Mouse (Mus musculus) hematopoietic stem cell, adult 5-6 weeks (primary cell): Measurements from ENCODE around the gene Phc1. TPM values are rescaled to one million over a fixed set of nuclear protein-coding genes. Genes with fewer than 3 reads are reported as not detected.

Source experiments
- ATAC-seq, 2 experiments: fragments of 125-278 bp in 1 of 2; replicated peaks in 1 of 2; 2 replicates each; pipeline ENCODE4 v1.8.0; 2016 to 2017; ENCODE audit warnings: inconsistent platforms in 2 of 2, mild to moderate bottlenecking in 2 of 2, moderate number of reproducible peaks in 2 of 2, low read depth in 1 of 2, moderate TSS enrichment in 1 of 2; ENCODE audit not compliant: low FRiP score in 2 of 2, poor library complexity in 2 of 2, severe bottlenecking in 2 of 2, insufficient read depth in 1 of 2, low TSS enrichment in 1 of 2
- total RNA-seq: library from RNA; stranded (forward); fragments of 172-1452, 232-1000 nt; gene quantifications from 2 replicates; pipeline ENCODE4 v1.2.3, GENCODE M21; 2017

The Phc1 gene
- total RNA-seq, 1 experiment from 2014 or later, result 19.4 TPM

DNA sequence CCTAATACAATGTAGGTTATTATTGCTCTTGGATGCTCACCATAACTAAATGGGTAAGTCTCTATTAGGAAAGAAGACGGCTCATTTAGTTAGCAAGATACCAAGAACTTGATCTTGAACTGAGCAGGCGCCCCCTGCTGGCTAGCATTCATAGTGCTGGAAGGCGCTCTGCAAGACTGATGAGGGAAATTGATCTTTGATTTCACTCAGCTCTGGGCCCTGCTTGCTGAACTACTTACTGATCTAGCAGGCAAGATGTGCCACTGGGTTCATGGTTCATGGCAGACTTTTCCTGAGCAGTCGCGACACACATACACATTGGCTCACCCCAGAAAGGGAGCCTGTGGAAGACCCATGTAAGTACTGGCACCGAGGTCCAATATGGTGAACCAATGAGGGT, 36.0 kb downstream of the Phc1 start:
- no peak for ATAC-seq

DNA sequence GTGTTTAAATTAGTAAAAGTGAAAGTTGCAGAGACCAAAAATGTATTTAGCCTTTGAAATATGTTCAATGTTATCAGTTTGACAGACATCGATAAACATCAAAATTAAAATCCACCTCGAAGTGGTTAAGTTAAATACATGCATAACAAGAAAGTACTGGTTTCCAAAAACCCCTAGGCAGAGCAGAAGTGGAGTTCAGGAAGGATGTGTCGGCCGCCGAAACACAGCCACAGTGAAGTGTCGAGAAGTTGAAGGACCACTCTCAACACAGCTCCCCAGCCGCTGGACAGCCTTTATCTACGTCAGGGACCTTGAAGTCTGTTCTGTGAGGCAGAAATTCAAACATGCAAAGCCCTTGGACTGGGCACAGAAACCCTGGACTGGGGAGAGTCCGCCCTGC, 36.8 kb downstream of the Phc1 start:
- ATAC-seq, result no peak

DNA sequence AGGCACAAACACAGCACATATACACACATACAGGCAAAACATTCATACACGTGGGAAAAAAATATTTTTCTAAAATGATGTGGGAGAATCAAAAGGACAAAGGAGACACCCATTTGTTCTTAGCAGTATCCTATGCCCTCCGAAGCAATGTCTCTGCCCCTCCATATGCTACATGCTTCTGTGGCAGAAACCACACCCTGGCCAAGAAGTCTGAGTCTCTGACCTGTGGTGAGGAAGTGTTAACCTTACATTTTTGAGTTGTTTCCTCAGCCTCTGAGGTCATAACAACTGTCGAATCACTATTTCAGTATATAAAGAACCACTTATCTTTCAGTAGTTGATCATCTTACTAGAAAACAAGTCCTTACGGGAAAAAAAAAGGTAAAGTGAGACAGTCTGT, 37.7 kb downstream of the Phc1 start:
- no peak for ATAC-seq

DNA sequence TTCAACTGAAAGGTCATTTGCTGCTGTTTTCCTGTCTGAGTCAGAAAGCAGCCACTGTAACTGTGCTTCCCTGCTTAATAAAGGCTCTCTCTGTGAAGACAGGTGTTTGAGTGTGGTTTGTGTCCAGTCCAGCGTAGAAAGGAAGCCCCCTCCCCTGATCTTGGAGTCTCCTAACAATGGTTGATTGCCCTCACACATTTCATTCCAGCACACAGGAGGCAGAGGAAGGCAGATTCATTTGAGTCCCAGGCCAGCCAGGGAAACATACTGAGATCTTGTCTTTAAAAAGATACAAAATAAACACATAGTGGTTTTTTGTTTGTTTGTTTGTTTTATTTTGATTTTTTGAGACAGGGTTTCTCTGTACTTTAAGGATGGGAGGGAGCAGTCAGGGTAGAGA, 38.2 kb downstream of the Phc1 start:
- no peak for ATAC-seq

DNA sequence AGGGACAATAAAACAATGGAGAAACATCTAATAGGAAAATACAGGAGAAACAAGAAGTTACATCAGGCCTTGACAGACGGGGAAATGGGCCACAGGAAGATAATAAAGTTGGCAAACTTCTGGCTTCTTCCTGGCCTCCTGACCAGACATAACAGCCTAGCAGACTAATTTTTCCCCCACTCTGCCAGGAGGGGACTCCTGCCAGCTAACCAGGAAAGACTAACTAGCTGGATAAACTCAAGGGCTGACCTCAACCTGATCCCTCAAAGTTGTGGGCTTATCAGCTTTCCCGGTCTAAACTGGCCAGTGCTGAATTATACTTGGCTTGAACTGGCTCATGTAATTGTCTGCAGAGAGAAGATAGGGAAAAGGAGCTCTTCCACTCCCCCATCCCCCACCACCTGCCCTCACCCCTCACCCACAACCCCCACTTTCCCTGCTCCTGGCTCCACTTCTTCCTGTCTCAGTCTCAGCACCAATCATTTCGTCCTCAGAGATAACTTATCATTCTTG, 40.7 kb downstream of the Phc1 start:
- ATAC-seq, result peak in 1 of 2 experiments; percentile 14; a peak in 1 of 4 replicates

DNA sequence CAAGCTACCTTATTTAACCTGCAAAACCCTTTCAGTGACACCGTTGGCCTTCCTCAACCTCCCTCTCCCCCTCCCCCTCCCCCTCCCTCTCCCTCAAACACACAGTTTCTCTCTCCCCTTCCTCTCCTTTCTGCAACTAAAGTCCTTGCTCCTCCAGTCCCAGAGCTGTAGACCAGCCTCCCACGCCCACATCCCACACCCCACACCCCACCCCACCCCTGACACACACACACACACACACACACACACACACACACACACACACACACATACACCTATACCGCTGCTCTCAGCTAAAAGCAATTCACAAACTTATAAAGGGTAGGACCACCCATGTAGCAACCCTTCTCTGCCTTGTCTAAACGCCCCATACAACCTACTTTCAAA, 42.1 kb downstream of the Phc1 start:
- no peak for ATAC-seq

DNA sequence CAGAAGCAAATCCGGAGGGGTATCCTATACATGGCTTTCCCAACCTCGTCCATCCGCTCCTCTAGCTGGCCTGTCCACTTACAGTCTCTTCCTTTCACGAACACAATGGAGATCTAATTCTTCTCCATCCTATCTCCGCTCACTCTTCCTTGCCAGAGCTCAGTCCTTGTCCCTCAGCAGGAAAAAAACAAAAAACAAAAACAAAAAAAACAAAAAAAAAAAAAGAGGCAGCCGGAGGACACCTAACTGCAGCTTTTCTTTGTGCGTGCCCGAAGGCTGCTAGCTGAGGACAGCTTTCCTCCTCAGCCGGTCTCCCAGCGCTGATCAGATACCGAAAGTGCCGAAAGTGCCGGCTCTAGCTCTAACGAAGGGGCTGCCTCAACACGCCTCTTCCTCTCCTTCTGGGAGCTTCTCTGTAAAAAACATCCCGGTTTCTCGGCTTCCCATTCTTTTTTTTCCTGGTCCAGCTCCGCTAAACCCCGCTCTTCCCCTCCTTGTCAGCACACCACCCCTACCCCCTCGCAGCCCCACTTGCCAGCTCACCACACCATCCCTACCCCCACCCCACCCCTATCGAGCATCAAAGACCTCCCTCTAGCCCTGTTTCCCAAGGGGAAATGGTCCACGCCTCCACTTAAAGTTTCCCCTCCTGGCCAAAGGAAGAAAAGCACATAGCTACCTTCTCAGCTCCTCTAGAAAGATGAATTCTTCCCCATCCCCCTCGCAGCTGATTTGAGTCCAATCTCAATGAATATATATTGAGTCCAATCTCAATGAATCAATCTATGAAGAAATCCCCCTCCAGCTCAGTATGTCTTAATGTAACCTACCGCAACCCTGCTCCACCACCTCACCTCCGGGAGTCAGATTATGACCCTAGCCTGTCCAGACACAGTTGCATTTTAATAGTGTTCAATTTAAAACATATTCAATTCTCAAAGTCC, 42.8 kb downstream of the Phc1 start:
- peak; percentile 73 to 79 for ATAC-seq

DNA sequence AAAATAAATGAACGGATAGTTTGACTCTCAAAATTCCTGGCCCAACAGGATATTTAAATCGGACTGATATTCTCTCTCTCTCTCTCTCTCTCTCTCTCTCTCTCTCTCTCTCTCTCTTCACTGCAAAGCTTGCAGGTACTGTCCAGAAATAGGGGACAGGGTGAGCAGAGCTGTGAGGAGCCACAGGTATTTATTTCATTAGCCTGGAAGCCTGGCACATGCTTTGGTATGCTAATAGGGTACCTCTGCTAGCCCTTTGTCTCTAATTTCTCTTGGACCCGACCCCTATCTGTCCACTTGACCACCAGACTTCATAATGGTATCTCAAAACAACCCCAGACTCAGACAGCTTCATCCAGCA, 43.5 kb downstream of the Phc1 start:
- no peak for ATAC-seq

DNA sequence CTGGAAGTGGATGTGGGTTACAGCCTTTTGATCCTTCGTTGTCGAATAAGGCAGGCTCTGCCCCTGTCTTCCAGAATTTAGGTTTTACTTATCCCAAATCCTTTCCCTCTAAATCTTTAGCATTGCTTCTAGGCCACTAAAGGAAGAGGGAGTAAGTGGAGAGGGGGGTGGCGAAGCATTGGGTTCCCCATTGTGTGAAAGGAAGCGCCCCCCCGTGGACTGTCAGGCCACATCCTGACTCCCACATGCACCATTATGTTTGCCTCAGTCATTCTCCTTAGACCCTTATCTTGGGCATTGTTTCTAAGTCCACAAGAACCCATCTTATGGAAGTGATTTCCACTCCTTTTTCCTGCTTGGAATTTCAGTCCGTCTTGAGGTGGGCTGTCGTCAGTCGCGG, 45.1 kb downstream of the Phc1 start:
- no peak for ATAC-seq

DNA sequence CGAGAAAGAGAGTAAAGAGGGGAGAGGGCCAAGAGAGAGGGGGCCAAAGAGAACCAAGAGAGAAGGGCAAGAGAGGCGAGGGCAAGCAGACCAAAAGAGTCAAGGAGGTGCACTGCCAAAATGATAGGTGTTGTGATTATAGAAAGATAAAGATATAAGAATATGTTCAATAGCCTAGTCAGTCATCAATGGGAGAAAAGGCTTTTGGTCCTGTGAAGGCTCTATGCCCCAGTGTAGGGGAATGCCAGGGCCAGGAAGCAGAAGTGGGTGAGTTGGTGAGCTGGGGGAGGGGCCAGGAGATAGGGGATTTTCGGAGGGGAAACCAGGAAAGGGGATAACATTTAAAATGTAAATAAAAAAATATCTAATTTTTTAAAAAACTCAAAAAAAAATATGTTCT, 46.1 kb downstream of the Phc1 start:
- ATAC-seq, result no peak

DNA sequence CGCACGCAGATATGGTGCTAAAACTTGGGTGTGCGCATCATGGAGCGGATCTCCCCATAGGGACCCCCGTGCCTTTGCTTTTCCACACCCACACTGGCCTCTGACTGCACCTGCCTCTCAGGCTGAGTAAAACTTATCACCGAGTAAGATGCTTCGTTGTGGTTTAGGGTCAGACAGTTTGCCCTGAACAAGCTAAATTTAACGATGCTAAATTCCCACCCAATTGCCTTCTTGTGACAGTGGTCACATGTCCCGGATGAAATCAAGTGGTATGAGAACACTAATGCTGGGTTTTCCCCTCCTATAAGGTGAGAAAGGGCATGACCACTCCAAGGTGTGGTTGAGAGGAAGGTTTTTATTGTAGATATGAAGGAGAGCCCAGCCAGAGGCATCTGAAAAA, 46.6 kb downstream of the Phc1 start:
- ATAC-seq, result no peak

DNA sequence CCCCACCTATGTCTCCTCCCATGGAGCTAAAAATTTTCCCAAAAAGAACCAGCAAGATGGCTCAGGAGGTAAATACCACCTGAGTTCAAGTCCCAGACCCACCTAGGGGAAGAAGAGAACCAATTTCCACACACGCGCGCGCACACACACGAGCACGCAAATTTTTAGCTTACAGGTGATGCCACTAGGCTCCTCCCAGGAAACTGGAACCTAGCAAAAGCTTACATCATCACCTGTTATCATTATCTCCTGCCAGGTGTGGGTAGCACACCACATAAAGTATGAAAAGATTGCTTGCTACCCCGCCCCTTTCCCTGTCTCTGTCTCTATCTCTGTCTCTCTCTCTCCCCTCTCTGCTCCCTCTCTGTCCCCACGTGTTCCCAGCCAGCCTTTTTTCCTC, 47.2 kb downstream of the Phc1 start:
- ATAC-seq, result no peak

DNA sequence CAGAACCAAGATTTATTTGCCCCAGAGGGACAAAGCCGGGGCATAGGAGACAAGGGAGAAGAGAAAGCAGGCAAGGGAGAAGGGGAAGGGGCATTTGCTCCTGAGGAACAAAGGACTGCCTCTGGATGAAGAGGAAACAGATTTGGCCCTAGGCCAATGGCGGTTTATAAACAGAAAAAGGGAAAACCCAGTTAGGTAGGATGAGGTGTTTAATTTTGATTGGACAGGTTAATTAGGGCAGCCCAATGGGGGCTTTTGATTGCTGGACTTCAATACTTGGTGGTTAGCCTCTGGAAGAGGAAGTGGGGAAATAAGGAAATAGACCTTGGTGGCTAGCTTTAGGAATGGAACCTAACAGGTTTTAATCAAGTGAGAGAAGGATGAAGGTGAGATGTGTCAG, 48.2 kb downstream of the Phc1 start:
- peak in 1 of 2 experiments; percentile 43; a peak in 1 of 4 replicates for ATAC-seq

DNA sequence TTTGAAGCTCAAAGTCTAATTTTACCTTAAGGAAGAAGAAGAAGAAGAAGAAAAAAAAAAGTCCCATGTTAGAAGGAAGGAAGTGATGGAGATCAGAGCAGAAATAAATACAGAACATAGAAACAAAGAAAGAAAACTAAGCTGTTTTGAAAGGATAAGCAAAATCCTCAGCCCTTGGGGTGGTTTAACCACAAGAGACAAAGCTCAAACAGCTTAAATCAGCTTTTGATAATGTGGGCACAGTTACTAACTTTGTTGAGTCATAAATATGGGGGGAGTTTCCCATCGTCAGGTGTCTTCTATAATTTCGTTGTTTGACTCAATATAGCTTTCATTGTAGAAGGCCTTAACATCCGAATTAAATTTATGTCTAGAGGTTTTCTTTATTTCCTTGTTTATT, 48.6 kb downstream of the Phc1 start:
- peak; percentile 60 to 73; a peak in 3 of 4 replicates for ATAC-seq

DNA sequence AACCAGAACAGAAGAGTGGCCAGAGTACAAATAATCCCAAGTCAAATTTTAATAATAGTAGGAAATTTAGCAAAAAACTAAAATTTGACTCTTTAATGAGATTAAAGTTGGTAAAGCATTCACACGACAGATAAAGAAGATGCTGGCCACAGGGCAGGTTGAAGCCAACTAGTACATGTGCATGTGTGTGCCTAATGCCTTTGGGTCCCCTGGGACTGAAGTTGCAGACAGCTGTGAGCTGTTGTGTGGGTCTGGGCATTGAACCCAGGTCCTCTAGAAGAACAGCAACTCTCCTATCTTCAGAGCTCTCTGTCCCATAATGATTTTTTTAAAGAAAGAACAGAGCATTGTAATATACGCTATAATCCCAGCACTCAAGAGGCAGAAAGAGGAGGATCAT, 49.1 kb downstream of the Phc1 start:
- no peak for ATAC-seq

DNA sequence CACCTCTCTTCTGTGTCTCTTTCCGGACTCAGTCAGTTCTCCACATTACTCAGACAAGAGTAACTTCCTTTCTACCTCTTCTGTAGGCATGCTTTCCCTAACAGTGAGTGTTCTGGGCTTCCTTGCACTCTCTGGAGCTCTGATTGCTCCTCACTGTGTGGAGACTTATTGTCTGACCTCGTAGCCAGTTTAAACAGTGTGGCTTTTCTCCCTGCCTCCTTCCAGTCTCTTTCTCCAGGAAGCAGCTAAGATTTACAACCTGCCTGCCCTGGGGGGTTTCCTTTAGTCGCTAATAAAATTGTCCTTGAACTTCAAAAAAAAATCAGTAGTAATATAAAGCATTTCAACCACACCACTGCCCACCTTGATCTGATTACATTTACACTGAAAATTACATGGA, 50.1 kb downstream of the Phc1 start:
- ATAC-seq, result no peak

DNA sequence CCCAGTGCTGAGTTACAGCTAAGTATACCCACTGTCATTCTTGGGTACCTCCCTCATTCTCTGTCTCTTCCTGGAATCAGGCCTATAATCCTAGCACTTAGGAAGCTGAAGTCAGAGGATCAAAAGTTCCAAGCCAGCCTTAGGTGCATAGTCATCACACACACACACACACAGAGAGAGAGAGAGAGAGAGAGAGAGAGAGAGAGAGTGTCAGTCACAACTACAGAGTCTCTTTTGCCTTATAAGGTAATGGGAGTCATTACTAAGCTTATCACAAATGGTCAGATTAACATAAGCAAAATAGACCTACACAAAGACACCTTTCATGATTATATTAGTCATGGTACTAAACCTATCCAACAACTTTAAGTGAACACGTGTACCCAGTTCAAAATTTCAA, 51.0 kb downstream of the Phc1 start:
- no peak for ATAC-seq

DNA sequence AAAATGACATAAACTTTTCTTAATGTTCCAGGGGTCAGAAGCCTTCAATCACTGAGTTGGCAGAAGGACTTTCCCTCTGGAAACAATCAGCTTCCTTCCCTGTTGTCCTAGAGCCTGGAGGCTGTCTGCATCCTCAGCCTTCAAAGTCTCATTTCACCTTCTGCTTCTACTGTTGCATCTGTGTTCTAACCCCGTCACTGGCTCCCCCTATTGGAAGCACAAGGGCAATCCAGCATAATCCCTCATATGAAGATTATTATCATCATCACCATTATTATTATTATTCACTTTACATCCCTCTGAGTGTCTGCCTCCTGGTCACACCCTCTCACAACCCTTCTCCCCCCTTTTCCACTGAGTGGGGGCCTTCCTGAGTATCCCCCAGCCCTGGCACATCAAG, 52.1 kb downstream of the Phc1 start:
- no peak for ATAC-seq

DNA sequence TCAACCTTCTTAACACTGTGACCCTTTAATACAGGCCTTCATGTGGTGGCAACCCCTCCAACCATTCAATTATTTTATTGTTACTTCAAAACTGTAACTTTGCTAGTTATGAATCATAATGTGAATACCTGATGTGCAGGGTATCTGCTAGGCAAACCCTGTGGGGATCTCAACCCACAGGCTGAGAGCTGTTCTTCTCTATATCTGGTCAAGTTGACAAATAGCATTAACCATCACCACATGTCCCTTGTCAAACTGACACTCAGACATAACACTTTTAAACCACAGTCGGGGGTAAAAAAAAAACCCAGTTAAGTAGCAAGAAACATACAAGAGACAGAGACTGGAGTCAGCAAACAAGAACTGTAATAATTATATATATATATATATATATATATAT, 55.5 kb downstream of the Phc1 start:
- no peak for ATAC-seq
